Mouse (Mus musculus) forebrain, embryonic 14.5 days (tissue): ENCODE results near the gene Pip4k2b. TPM values are rescaled to one million over a fixed set of nuclear protein-coding genes. Genes with fewer than 3 reads are reported as not detected.
A peak's percentile ranks its signal among the peaks of the same experiment; 100 is the strongest.

Experiments
- ATAC-seq: fragments of 200-750 bp; cut with Nextera tagmentation; 2 replicates; pipeline ENCODE4 v1.8.0; 2017; ENCODE audit warnings: mild to moderate bottlenecking, moderate library complexity
- DNase-seq: peaks from one replicate; pipeline ENCODE4 v3.0.0-alpha.2; 2015; ENCODE audit warnings: low spot score
- H3K27ac ChIP-seq: fragments of 300-500 bp; sonication (generic); 2 replicates; pipeline ENCODE4 v1.5.1; 2014; ENCODE audit warnings: low read depth, mild to moderate bottlenecking, control low read depth, low read length, moderate library complexity
- H3K27me3 ChIP-seq: fragments of 300-500 bp; sonication (generic); replicated peaks from 2 replicates; pipeline ENCODE4 v1.6.1; 2014; ENCODE audit warnings: low read length, control low read depth, mixed read lengths; ENCODE audit not compliant: control insufficient read depth, insufficient read depth
- H3K36me3 ChIP-seq: fragments of 300-500 bp; sonication (generic); 2 replicates; pipeline ENCODE4 v1.6.1; 2014; ENCODE audit warnings: low read length, control low read depth; ENCODE audit not compliant: control insufficient read depth, insufficient read depth
- H3K4me1 ChIP-seq: fragments of 300-500 bp; sonication (generic); 2 replicates; pipeline ENCODE4 v1.6.1; 2014; ENCODE audit warnings: antibody characterized with exemption, low read length, control low read depth; ENCODE audit not compliant: control insufficient read depth, insufficient read depth
- H3K4me2 ChIP-seq: fragments of 300-500 bp; sonication (generic); 2 replicates; pipeline ENCODE4 v1.6.1; 2014; ENCODE audit warnings: mild to moderate bottlenecking, control low read depth, low read length
- H3K4me3 ChIP-seq: fragments of 300-500 bp; sonication (generic); 2 replicates; pipeline ENCODE4 v1.5.1; 2014; ENCODE audit warnings: low read depth, low read length, control low read depth
- H3K9ac ChIP-seq: fragments of 300-500 bp; sonication (generic); 2 replicates; pipeline ENCODE4 v1.6.1; 2014; ENCODE audit warnings: mild to moderate bottlenecking, low read length, control low read depth, moderate library complexity
- H3K9me3 ChIP-seq: fragments of 300-500 bp; sonication (generic); replicated peaks from 2 replicates; pipeline ENCODE4 v1.6.1; 2016; ENCODE audit warnings: low read length, control low read depth, mixed read lengths; ENCODE audit not compliant: control insufficient read depth
- WGBS: fragments of 180-500 bp; shearing (Covaris S2); extraction: QIAGEN DNeasy Blood & Tissue Kit; methylation state at CpG from one replicate; pipeline ENCODE4 v1.1.7; 2014; 5-methylcytosine and 5-hydroxymethylcytosine counted together
- polyA plus RNA-seq: library from polyadenylated mRNA; unstranded; fragments of >200 nt; fragmentation: Nextera tagmentation; extraction: Ambion mirVana; gene quantifications from 2 replicates; pipeline ENCODE4 v1.2.1, GENCODE M21; 2014

Pip4k2b gene
- polyA plus RNA-seq, 1 experiment from 2014 or later = 6.9 TPM

GRCm38 (mm10) chr11:97684766-97685165 is 59.7 kb downstream of the Pip4k2b start:
- no peak overlapping the region for H3K27ac ChIP-seq
- DNase-seq = no peak
- H3K9ac ChIP-seq = no peak overlapping the region
- no peaks in the 10 kb centered on the region for H3K9me3 ChIP-seq
- no peaks in the 10 kb centered on the region for H3K27me3 ChIP-seq
- H3K4me1 ChIP-seq = 0 out of 2 replicates have a peak, but pooled peaks cover 3% of the 10 kb centered on the region
- no peak overlapping the region for H3K4me2 ChIP-seq
- H3K36me3 ChIP-seq = peaks cover 44% of the 10 kb centered on the region
- H3K4me3 ChIP-seq = no peak overlapping the region
- ATAC-seq = no peak
- WGBS = 41% methylated on average over 7 of the region's 7 CpGs

DNA sequence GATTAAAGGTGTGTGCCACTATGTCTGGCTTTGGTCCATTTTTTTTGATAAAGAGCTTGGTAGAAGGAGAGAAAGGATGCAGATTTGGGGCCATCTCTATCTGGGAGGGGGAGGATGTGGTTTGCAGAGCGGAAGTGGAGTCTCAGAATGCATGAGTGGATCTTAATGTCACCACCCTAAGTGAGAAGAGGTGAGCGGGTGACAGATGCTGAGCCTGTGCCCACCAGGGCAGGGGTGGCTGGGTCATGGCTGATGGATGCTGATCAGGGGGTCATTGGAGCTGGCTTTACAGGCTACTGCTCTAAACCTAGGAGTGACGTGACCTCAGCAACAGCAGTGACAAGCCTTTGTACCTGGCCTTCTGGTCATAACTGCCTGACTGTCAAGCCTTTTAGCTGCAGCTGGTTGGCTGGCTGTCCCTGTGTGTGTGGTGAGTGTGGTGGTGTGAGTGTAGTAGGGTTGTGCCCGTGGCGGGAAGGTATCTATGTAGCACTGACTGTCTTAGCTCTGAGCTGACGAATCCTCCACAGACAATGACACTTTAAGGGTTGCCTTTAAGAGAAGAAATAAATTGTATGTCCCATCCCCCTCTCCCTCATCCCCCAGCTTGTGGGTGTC is 60.3 kb downstream of the Pip4k2b start:
- H3K9me3 ChIP-seq = no peaks in the 10 kb centered on the region
- ATAC-seq (no peak), DNase-seq (no peak)
- H3K4me1 ChIP-seq = 0 out of 2 replicates have a peak, but pooled peaks cover 3% of the 10 kb centered on the region
- peaks cover 45% of the 10 kb centered on the region for H3K36me3 ChIP-seq
- no peak overlapping the region for H3K4me2 ChIP-seq
- H3K4me3 ChIP-seq = no peak overlapping the region
- WGBS = 83% methylated on average over 6 of the region's 6 CpGs
- no peak overlapping the region for H3K27ac ChIP-seq
- H3K9ac ChIP-seq = no peak overlapping the region
- no peaks in the 10 kb centered on the region for H3K27me3 ChIP-seq

GRCm38 (mm10) chr11:97682504-97683055 is 61.9 kb downstream of the Pip4k2b start:
- DNase-seq = no peak
- no peak for ATAC-seq
- no peaks in the 10 kb centered on the region for H3K9me3 ChIP-seq
- 0 out of 2 replicates have a peak, but pooled peaks cover 3% of the 10 kb centered on the region for H3K4me1 ChIP-seq
- no peak overlapping the region for H3K4me3 ChIP-seq
- 73% methylated on average over 6 of the region's 6 CpGs for WGBS
- peaks cover 44% of the 10 kb centered on the region for H3K36me3 ChIP-seq
- no peak overlapping the region for H3K27ac ChIP-seq
- no peak overlapping the region for H3K9ac ChIP-seq
- no peak overlapping the region for H3K4me2 ChIP-seq
- H3K27me3 ChIP-seq = no peaks in the 10 kb centered on the region

GRCm38 (mm10) chr11:97680430-97680829 is 64.1 kb downstream of the Pip4k2b start:
- Histone ChIP-seq H3K4me3 (no peak overlapping the region), H3K4me2 (no peak overlapping the region), H3K27me3 (no peaks in the 10 kb centered on the region), H3K27ac (no peak overlapping the region), H3K9ac (no peak overlapping the region; the same call in 1 of the 2 replicates), H3K9me3 (no peaks in the 10 kb centered on the region), H3K4me1 (peaks cover 5% of the 10 kb centered on the region), H3K36me3 (peaks cover 61% of the 10 kb centered on the region)
- WGBS = 57% methylated on average over 12 of the region's 12 CpGs
- DNase-seq (peak; percentile 51), ATAC-seq (peak; percentile 58)

DNA sequence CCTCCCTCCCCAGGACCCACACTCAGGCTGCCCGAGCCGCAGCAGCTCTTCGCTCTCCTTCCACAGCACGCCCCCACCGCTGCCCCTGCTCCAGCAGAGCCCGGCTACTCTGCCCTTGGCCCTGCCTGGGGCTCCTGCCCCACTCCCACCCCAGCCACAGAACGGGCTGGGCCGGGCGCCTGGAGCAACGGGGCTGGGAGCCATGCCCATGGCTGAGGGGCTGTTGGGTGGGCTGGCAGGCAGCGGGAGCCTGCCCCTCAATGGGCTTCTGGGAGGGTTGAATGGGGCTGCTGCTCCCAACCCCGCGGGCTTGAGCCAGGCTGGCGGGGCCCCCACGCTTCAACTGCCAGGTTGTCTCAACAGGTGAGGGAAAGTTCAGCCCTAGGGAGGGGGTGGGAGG is 66.2 kb downstream of the Pip4k2b start:
- 59% methylated on average over 15 of the region's 15 CpGs for WGBS
- H3K4me3 ChIP-seq = no peak overlapping the region
- no peak overlapping the region for H3K27ac ChIP-seq
- H3K4me1 ChIP-seq = peaks cover 5% of the 10 kb centered on the region
- DNase-seq (no peak), ATAC-seq (peak; percentile 18; the same call in 1 of the 2 replicates)
- no peaks in the 10 kb centered on the region for H3K27me3 ChIP-seq
- no peaks in the 10 kb centered on the region for H3K9me3 ChIP-seq
- H3K36me3 ChIP-seq = peaks cover 83% of the 10 kb centered on the region
- H3K4me2 ChIP-seq = no peak overlapping the region
- peak overlapping the region; percentile 25; the same call in 1 of the 2 replicates for H3K9ac ChIP-seq

DNA sequence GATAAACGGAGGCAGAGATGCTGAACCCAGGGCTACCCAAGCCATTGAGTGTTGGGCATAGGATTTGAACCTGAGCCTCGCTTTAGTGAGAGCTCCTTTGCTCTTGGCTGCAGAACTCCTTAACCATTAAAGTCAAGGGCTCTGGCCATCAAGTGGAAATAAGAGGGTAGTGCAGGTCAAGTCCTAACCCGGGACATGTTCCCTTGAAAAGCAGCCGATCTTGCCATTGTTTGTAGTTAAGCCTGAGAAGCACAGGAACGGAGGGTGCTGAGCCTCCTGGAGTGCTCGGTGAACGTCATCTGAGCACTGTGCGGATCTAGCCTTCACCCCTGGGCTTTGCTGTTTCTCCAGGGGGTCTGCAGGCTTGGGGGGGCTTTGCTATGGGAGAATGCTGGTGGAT is 66.7 kb downstream of the Pip4k2b start:
- no peak for DNase-seq
- no peaks in the 10 kb centered on the region for H3K9me3 ChIP-seq

GRCm38 (mm10) chr11:97677381-97677780 is 67.1 kb downstream of the Pip4k2b start:
- no peaks in the 10 kb centered on the region for H3K9me3 ChIP-seq
- H3K36me3 ChIP-seq = peaks cover 88% of the 10 kb centered on the region
- DNase-seq (peak; percentile 64), ATAC-seq (no peak)
- no peak overlapping the region for H3K4me3 ChIP-seq
- peak overlapping the region; percentile 33; the same call in 1 of the 2 replicates for H3K27ac ChIP-seq
- peaks cover 5% of the 10 kb centered on the region for H3K4me1 ChIP-seq
- no peak overlapping the region for H3K9ac ChIP-seq
- no peak overlapping the region for H3K4me2 ChIP-seq
- H3K27me3 ChIP-seq = no peaks in the 10 kb centered on the region
- WGBS = 8% methylated on average over 15 of the region's 15 CpGs

More for the DNA sequence above, 66.7 kb downstream of the Pip4k2b start:
- no peak overlapping the region for H3K4me3 ChIP-seq
- peak overlapping the region; percentile 33; the same call in 1 of the 2 replicates for H3K27ac ChIP-seq
- peaks cover 87% of the 10 kb centered on the region for H3K36me3 ChIP-seq
- 0 out of 2 replicates have a peak, but pooled peaks have one; percentile 9 for ATAC-seq
- H3K27me3 ChIP-seq = no peaks in the 10 kb centered on the region
- no peak overlapping the region for H3K4me2 ChIP-seq
- peak overlapping the region; percentile 25; the same call in 1 of the 2 replicates for H3K9ac ChIP-seq
- peaks cover 5% of the 10 kb centered on the region for H3K4me1 ChIP-seq
- WGBS = 45% methylated on average over 8 of the region's 8 CpGs

DNA sequence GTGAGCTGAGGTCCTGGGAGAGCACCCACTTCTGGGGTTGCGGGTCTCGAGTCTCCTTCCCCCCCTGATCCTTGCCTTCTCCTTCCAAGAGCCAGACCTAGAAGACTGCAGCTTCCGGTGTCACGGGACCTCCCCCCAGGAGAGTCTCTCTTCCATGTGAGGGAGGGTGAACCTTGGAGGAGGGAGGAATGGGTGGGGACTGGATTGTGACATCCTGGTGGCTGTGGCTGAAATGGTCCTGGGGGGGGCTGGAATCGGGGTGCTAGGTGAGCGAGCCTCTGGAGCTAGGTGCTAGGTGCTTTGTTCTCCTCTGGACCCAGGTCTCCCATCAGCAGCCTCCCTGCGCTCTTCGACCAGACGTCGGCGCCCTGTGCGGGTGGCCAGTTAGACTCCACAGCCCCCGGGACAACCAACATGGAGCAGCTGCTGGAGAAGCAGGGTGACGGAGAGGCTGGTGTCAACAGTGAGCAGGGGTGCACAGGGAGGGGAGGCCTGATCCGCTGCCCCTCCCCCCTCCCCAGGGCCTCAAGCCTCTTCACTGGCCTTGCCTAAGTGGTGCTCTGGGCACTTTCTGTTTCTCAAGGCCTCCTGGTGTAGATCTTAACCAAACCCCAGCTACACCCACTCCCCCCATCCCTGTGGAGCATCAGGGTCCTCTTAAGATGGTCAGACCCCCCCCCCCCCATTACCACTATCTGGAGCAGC is 68.3 kb downstream of the Pip4k2b start:
- no peak overlapping the region for H3K4me3 ChIP-seq
- WGBS = 79% methylated on average over 15 of the region's 15 CpGs
- H3K4me2 ChIP-seq = no peak overlapping the region
- H3K36me3 ChIP-seq = peaks cover 88% of the 10 kb centered on the region
- no peak overlapping the region for H3K27ac ChIP-seq
- H3K4me1 ChIP-seq = peaks cover 5% of the 10 kb centered on the region
- H3K9me3 ChIP-seq = no peaks in the 10 kb centered on the region
- no peak for ATAC-seq
- H3K27me3 ChIP-seq = no peaks in the 10 kb centered on the region
- no peak for DNase-seq
- no peak overlapping the region for H3K9ac ChIP-seq
